Mouse (Mus musculus) embryonic fibroblast, embryonic 13.5 days (primary cell): ENCODE measurements at regions not wholly inside any gene's neighbourhood (a gene's known extent, or its start where the extent isn't known, plus 50 kb on each side); places are given as distances from the start of the nearest gene placed in this dataset.

Source experiments
- CTCF ChIP-seq: IDR thresholded peaks from 2 replicates; pipeline ENCODE4 v1.5.1; 2011; ENCODE audit warnings: mild to moderate bottlenecking, control low read depth, low read length, moderate library complexity, borderline replicate concordance; ENCODE audit not compliant: insufficient read depth
- POLR2A ChIP-seq: IDR thresholded peaks from 2 replicates; pipeline ENCODE4 v1.6.1; 2011; ENCODE audit warnings: low read depth, mild to moderate bottlenecking, control low read depth, low read length, moderate library complexity

DNA sequence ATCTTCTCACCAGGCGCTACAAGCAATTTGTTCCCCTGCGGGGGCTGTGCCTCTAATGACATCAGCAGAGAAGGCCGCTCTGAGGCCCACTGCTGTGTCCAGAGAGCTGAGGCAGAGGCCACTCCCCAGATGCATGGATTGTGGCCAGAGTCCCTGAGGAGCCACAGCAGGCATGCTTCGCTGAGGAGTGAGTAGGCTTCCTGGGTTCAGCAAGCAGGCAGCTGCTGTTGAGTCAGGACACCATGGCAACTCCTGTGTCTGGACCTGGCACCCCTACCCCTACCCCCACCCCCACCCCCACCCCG is 245.4 kb upstream of the Rtl1 start:
- no peak for TF ChIP-seq CTCF
- no peak for TF ChIP-seq POLR2A
